Mouse (Mus musculus): ENCODE results near the gene Bicral. TPM values are rescaled to one million over a fixed set of nuclear protein-coding genes. Genes with fewer than 3 reads are reported as not detected.

Gene Bicral
- total and polyA plus RNA-seq, 3 experiments = 3.0 to 7.4 (median 5.9) TPM

DNA sequence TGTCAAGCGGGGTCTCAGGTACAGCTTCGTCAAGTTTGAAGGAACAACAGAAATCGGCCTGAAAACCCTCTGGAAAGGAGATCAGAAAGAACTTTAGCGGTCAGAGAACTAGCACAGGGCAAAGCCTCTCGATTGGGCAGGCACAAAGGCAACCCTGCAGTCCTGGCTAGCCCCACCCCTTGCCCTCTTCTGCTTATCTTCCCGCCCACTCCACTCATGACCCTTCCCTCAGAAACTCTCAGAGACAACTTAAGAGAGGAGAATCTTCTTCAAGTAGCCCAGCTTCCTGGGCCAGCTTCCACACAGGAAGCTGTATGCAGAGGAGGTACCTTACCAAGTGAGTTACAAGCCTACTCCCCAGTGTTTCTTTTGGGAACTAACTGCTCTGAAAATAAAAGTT, 56.5 kb downstream of the Bicral start:
- Histone ChIP-seq H3K9me3 (replicated peaks; ENCODE audit: low read length) (no peaks in the 10 kb centered on the region), H3K4me3 (replicated peaks in 1 of 3; ENCODE audit: low read depth in 2 of 3, low read length in 2 of 3, poor library complexity in 1 of 3) (no peak overlapping the region), H3K4me1 (ENCODE audit: control insufficient read depth in 1 of 2, insufficient read depth in 2 of 2) (peaks cover 0 to 16% of the 10 kb centered on the region in 2 experiments; a peak in 2 of 4 replicates), H3K9ac (ENCODE audit: insufficient read depth, low read depth) (no peak overlapping the region), H3K27me3 (replicated peaks) (no peaks in the 10 kb centered on the region), H3K79me2 (replicated peaks; ENCODE audit: control insufficient read depth, extremely low read depth, insufficient read depth, poor library complexity, severe bottlenecking) (no peaks in the 10 kb centered on the region), H3K36me3 (replicated peaks in 1 of 2; ENCODE audit: control insufficient read depth in 1 of 2, insufficient read depth in 1 of 2, low read length in 1 of 2) (peaks cover 39 to 78% of the 10 kb centered on the region in 2 experiments), H3K27ac (ENCODE audit: insufficient read depth, low read depth) (no peak overlapping the region), H3K4me2 (ENCODE audit: insufficient read depth, low read depth, poor library complexity, severe bottlenecking) (no peak overlapping the region)
- in situ Hi-C loops (cut with MboI; ENCODE audit: low pct_ligation_motif_present, low pct_unique_long_range_greater_than_20kb, low sequenced_read_pairs) (no loop called here), dilution Hi-C loops (cut with MboI; ENCODE audit: extremely low pct_ligation_motif_present, extremely low pct_unique_long_range_greater_than_20kb, low sequenced_read_pairs) (no loop called here)
- no peak for TF ChIP-seq TCF12 (IDR thresholded peaks at IDR 0.05; ENCODE audit: low read depth, low read length)
- TF ChIP-seq ETS1 (conservative IDR thresholded peaks at IDR 0.05; ENCODE audit: low read depth, low read length) = no peak
- TF ChIP-seq SMC3 (IDR thresholded peaks at IDR 0.05; ENCODE audit: low read depth, low read length) = no peak
- TF ChIP-seq MAZ (IDR thresholded peaks at IDR 0.05; ENCODE audit: low read depth, low read length) = no peak
- TF ChIP-seq E2F4 (IDR thresholded peaks at IDR 0.05; ENCODE audit: insufficient replicate concordance, low read depth, low read length) = no peak
- TF ChIP-seq ELF1 (IDR thresholded peaks at IDR 0.05; ENCODE audit: low read depth, low read length) = no peak
- no peak for TF ChIP-seq MEF2A (IDR thresholded peaks at IDR 0.05; ENCODE audit: borderline replicate concordance, low read depth, low read length)
- no peak for TF ChIP-seq ZKSCAN1 (IDR thresholded peaks at IDR 0.05; ENCODE audit: borderline replicate concordance, low read depth, low read length)
- TF ChIP-seq ZMIZ1 (IDR thresholded peaks at IDR 0.05; ENCODE audit: low read depth, low read length) = no peak
- TF ChIP-seq MAFK (IDR thresholded peaks at IDR 0.05; ENCODE audit: insufficient replicate concordance, low read length) = no peak
- no peak for TF ChIP-seq UBTF (IDR thresholded peaks at IDR 0.05; ENCODE audit: low read depth, low read length)
- no peak for TF ChIP-seq IRF4 (IDR thresholded peaks at IDR 0.05; ENCODE audit: low read depth, low read length)
- no peak for TF ChIP-seq SIN3A (IDR thresholded peaks at IDR 0.05; ENCODE audit: low read length)
- no peak for TF ChIP-seq NRF1 (IDR thresholded peaks at IDR 0.05; ENCODE audit: low read depth, low read length)
- no peak for TF ChIP-seq NELFE (IDR thresholded peaks at IDR 0.05; ENCODE audit: low read depth, low read length)
- TF ChIP-seq ZNF384 (IDR thresholded peaks at IDR 0.05; ENCODE audit: low read depth, low read length) = no peak
- no peak for TF ChIP-seq USF1 (IDR thresholded peaks at IDR 0.05; ENCODE audit: low read depth, low read length)
- TF ChIP-seq KAT2A (IDR thresholded peaks at IDR 0.05; ENCODE audit: insufficient replicate concordance, low read length) = no peak
- no peak for TF ChIP-seq MYC (IDR thresholded peaks at IDR 0.05; ENCODE audit: low read depth, low read length)
- TF ChIP-seq MAX (IDR thresholded peaks at IDR 0.05; ENCODE audit: low read length) = no peak
- DNase-seq (ENCODE audit: extremely low read depth) = no peak

GRCm38 (mm10) chr17:46799680-46800079, 58.6 kb downstream of the Bicral start:
- Histone ChIP-seq H3K27ac (ENCODE audit: insufficient read depth, low read depth) (no peak overlapping the region), H3K4me2 (ENCODE audit: insufficient read depth, low read depth, poor library complexity, severe bottlenecking) (no peak overlapping the region), H3K4me1 (ENCODE audit: control insufficient read depth in 1 of 2, insufficient read depth in 2 of 2) (peaks cover 0 to 18% of the 10 kb centered on the region in 2 experiments; a peak in 2 of 4 replicates), H3K79me2 (replicated peaks; ENCODE audit: control insufficient read depth, extremely low read depth, insufficient read depth, poor library complexity, severe bottlenecking) (no peaks in the 10 kb centered on the region), H3K9me3 (replicated peaks; ENCODE audit: low read length) (no peaks in the 10 kb centered on the region), H3K4me3 (replicated peaks in 1 of 3; ENCODE audit: low read depth in 2 of 3, low read length in 2 of 3, poor library complexity in 1 of 3) (no peak overlapping the region), H3K36me3 (replicated peaks in 1 of 2; ENCODE audit: control insufficient read depth in 1 of 2, insufficient read depth in 1 of 2, low read length in 1 of 2) (peaks cover 23 to 65% of the 10 kb centered on the region in 2 experiments), H3K27me3 (replicated peaks) (no peaks in the 10 kb centered on the region), H3K9ac (ENCODE audit: insufficient read depth, low read depth) (no peak overlapping the region)
- in situ Hi-C loops (cut with MboI; ENCODE audit: low pct_ligation_motif_present, low pct_unique_long_range_greater_than_20kb, low sequenced_read_pairs) (no loop called here), dilution Hi-C loops (cut with MboI; ENCODE audit: extremely low pct_ligation_motif_present, extremely low pct_unique_long_range_greater_than_20kb, low sequenced_read_pairs) (no loop called here)
- TF ChIP-seq CTCF (conservative IDR thresholded peaks at IDR 0.05 in 1 of 2, IDR thresholded peaks at IDR 0.05 in 1 of 2; ENCODE audit: low read depth in 2 of 2, low read length in 2 of 2) = no peak
- TF ChIP-seq ZC3H11A (IDR thresholded peaks at IDR 0.05; ENCODE audit: low read depth, low read length) = no peak
- TF ChIP-seq ZMIZ1 (IDR thresholded peaks at IDR 0.05; ENCODE audit: low read depth, low read length) = no peak
- no peak for TF ChIP-seq USF2 (conservative IDR thresholded peaks at IDR 0.05; ENCODE audit: low read depth, low read length)
- no peak for TF ChIP-seq ZKSCAN1 (IDR thresholded peaks at IDR 0.05; ENCODE audit: borderline replicate concordance, low read depth, low read length)
- TF ChIP-seq BHLHE40 (IDR thresholded peaks at IDR 0.05; ENCODE audit: low read depth, low read length) = no peak
- no peak for TF ChIP-seq ETS1 (conservative IDR thresholded peaks at IDR 0.05; ENCODE audit: low read depth, low read length)
- no peak for TF ChIP-seq CHD1 (IDR thresholded peaks at IDR 0.05; ENCODE audit: low read depth, low read length)
- TF ChIP-seq MAZ (IDR thresholded peaks at IDR 0.05; ENCODE audit: low read depth, low read length) = no peak
- TF ChIP-seq E2F4 (IDR thresholded peaks at IDR 0.05; ENCODE audit: insufficient replicate concordance, low read depth, low read length) = no peak
- TF ChIP-seq JUND (conservative IDR thresholded peaks at IDR 0.05; ENCODE audit: low read depth, low read length) = no peak
- no peak for TF ChIP-seq MXI1 (IDR thresholded peaks at IDR 0.05; ENCODE audit: low read depth, low read length)
- TF ChIP-seq MAFK (IDR thresholded peaks at IDR 0.05; ENCODE audit: insufficient replicate concordance, low read length) = no peak
- TF ChIP-seq UBTF (IDR thresholded peaks at IDR 0.05; ENCODE audit: low read depth, low read length) = no peak
- no peak for TF ChIP-seq IRF4 (IDR thresholded peaks at IDR 0.05; ENCODE audit: low read depth, low read length)
- TF ChIP-seq PAX5 (IDR thresholded peaks at IDR 0.05; ENCODE audit: low read length) = no peak
- TF ChIP-seq NELFE (IDR thresholded peaks at IDR 0.05; ENCODE audit: low read depth, low read length) = no peak
- TF ChIP-seq ZNF384 (IDR thresholded peaks at IDR 0.05; ENCODE audit: low read depth, low read length) = no peak
- TF ChIP-seq NRF1 (IDR thresholded peaks at IDR 0.05; ENCODE audit: low read depth, low read length) = no peak
- no peak for TF ChIP-seq SMC3 (IDR thresholded peaks at IDR 0.05; ENCODE audit: low read depth, low read length)
- DNase-seq (ENCODE audit: extremely low read depth) = no peak
